Mouse (Mus musculus) embryonic fibroblast, embryonic 13.5 days (primary cell): ENCODE measurements around the gene Tns1.

Source experiments
- CTCF ChIP-seq: IDR thresholded peaks from 2 replicates; pipeline ENCODE4 v1.5.1; 2011; ENCODE audit warnings: mild to moderate bottlenecking, control low read depth, low read length, moderate library complexity, borderline replicate concordance; ENCODE audit not compliant: insufficient read depth
- POLR2A ChIP-seq: IDR thresholded peaks from 2 replicates; pipeline ENCODE4 v1.6.1; 2011; ENCODE audit warnings: low read depth, mild to moderate bottlenecking, control low read depth, low read length, moderate library complexity

GRCm38 (mm10) chr1:74106214-74106613 lies 18.0 kb downstream of the Tns1 start:
- TF ChIP-seq CTCF = no peak
- no peak for TF ChIP-seq POLR2A
